Mouse (Mus musculus): ENCODE results near the gene Grin2b. TPM values are rescaled to one million over a fixed set of nuclear protein-coding genes. Genes with fewer than 3 reads are reported as not detected.

Grin2b gene
- polyA plus RNA-seq, 1 experiment from 2014 or later, result 0.45 TPM

GRCm38 (mm10) chr6:135899225-135899624, 274.1 kb downstream of the Grin2b start:
- DNase-seq (no peak), ATAC-seq (no peak)
- Histone ChIP-seq H3K9me3 (ENCODE audit: low read length) (no peaks in the 10 kb centered on the region), H3K27me3 (ENCODE audit: insufficient read depth, low read length) (no peaks in the 10 kb centered on the region), H3K27ac (ENCODE audit: low read depth) (no peak overlapping the region), H3K4me3 (ENCODE audit: low read depth, low read length) (no peak overlapping the region), H3K9ac (replicated peaks) (no peak overlapping the region), H3K4me1 (ENCODE audit: insufficient read depth) (no peaks in the 10 kb centered on the region), H3K4me2 (ENCODE audit: low read depth, low read length) (no peak overlapping the region), H3K36me3 (replicated peaks; ENCODE audit: insufficient read depth, low read length) (no peaks in the 10 kb centered on the region)
- no peak for TF ChIP-seq CTCF (IDR thresholded peaks at IDR 0.05; ENCODE audit: low read depth)
- TF ChIP-seq EP300 (IDR thresholded peaks at IDR 0.05; ENCODE audit: low read depth), result no peak
- 49% methylated on average over 10 of the region's 10 CpGs for WGBS (ENCODE audit: insufficient replicate concordance)

GRCm38 (mm10) chr6:135894793-135895228, 278.5 kb downstream of the Grin2b start:
- no peaks in the 10 kb centered on the region for H3K9me3 ChIP-seq (ENCODE audit: low read length)
- WGBS (ENCODE audit: insufficient replicate concordance), result 50% methylated on average over 1 of the region's 1 CpGs
- no peak overlapping the region for H3K27ac ChIP-seq (ENCODE audit: low read depth)
- TF ChIP-seq EP300 (IDR thresholded peaks at IDR 0.05; ENCODE audit: low read depth) (no peak), CTCF (IDR thresholded peaks at IDR 0.05; ENCODE audit: low read depth) (no peak)
- no peak overlapping the region for H3K4me3 ChIP-seq (ENCODE audit: low read depth, low read length)
- H3K4me1 ChIP-seq (ENCODE audit: insufficient read depth), result no peaks in the 10 kb centered on the region
- no peak overlapping the region for H3K9ac ChIP-seq (replicated peaks)
- H3K27me3 ChIP-seq (ENCODE audit: insufficient read depth, low read length), result no peaks in the 10 kb centered on the region
- ATAC-seq (no peak), DNase-seq (no peak)
- no peaks in the 10 kb centered on the region for H3K36me3 ChIP-seq (replicated peaks; ENCODE audit: insufficient read depth, low read length)
- no peak overlapping the region for H3K4me2 ChIP-seq (ENCODE audit: low read depth, low read length)

GRCm38 (mm10) chr6:135882611-135883010, 290.7 kb downstream of the Grin2b start:
- Histone ChIP-seq H3K27ac (ENCODE audit: low read depth) (no peak overlapping the region), H3K9me3 (ENCODE audit: low read length) (no peaks in the 10 kb centered on the region), H3K9ac (replicated peaks) (no peak overlapping the region), H3K4me1 (ENCODE audit: insufficient read depth) (no peaks in the 10 kb centered on the region), H3K4me3 (ENCODE audit: low read depth, low read length) (no peak overlapping the region), H3K27me3 (ENCODE audit: insufficient read depth, low read length) (no peaks in the 10 kb centered on the region), H3K4me2 (ENCODE audit: low read depth, low read length) (no peak overlapping the region), H3K36me3 (replicated peaks; ENCODE audit: insufficient read depth, low read length) (no peaks in the 10 kb centered on the region)
- no peak for ATAC-seq
- TF ChIP-seq EP300 (IDR thresholded peaks at IDR 0.05; ENCODE audit: low read depth) (no peak), CTCF (IDR thresholded peaks at IDR 0.05; ENCODE audit: low read depth) (no peak)
- WGBS (ENCODE audit: insufficient replicate concordance), result 63% methylated on average over 5 of the region's 5 CpGs
- DNase-seq, result no peak

- H3K4me1 ChIP-seq (ENCODE audit: insufficient read depth), result no peaks in the 10 kb centered on the region
- WGBS (ENCODE audit: insufficient replicate concordance), result 56% methylated on average over 8 of the region's 8 CpGs
- no peak overlapping the region for H3K27ac ChIP-seq (ENCODE audit: low read depth)
- no peaks in the 10 kb centered on the region for H3K27me3 ChIP-seq (ENCODE audit: insufficient read depth, low read length)
- H3K9ac ChIP-seq (replicated peaks), result no peak overlapping the region
- DNase-seq (no peak), ATAC-seq (no peak)
- H3K4me2 ChIP-seq (ENCODE audit: low read depth, low read length), result no peak overlapping the region
- no peak overlapping the region for H3K4me3 ChIP-seq (ENCODE audit: low read depth, low read length)
- H3K36me3 ChIP-seq (replicated peaks; ENCODE audit: insufficient read depth, low read length), result no peaks in the 10 kb centered on the region
- no peak for TF ChIP-seq EP300 (IDR thresholded peaks at IDR 0.05; ENCODE audit: low read depth)
- TF ChIP-seq CTCF (IDR thresholded peaks at IDR 0.05; ENCODE audit: low read depth), result no peak
- H3K9me3 ChIP-seq (ENCODE audit: low read length), result no peaks in the 10 kb centered on the region
Measured at GRCm38 (mm10) chr6:135876163-135876726, 297.1 kb downstream of the Grin2b start.

GRCm38 (mm10) chr6:135874626-135875025, 298.7 kb downstream of the Grin2b start:
- Histone ChIP-seq H3K4me3 (ENCODE audit: low read depth, low read length) (no peak overlapping the region), H3K27me3 (ENCODE audit: insufficient read depth, low read length) (no peaks in the 10 kb centered on the region), H3K27ac (ENCODE audit: low read depth) (no peak overlapping the region), H3K9me3 (ENCODE audit: low read length) (no peaks in the 10 kb centered on the region), H3K9ac (replicated peaks) (no peak overlapping the region), H3K36me3 (replicated peaks; ENCODE audit: insufficient read depth, low read length) (no peaks in the 10 kb centered on the region), H3K4me1 (ENCODE audit: insufficient read depth) (no peaks in the 10 kb centered on the region), H3K4me2 (ENCODE audit: low read depth, low read length) (no peak overlapping the region)
- DNase-seq (no peak), ATAC-seq (no peak)
- TF ChIP-seq CTCF (IDR thresholded peaks at IDR 0.05; ENCODE audit: low read depth) (peak; percentile 10; the same call in 1 of the 2 replicates), EP300 (IDR thresholded peaks at IDR 0.05; ENCODE audit: low read depth) (no peak)

GRCm38 (mm10) chr6:135865832-135866231, 307.5 kb downstream of the Grin2b start:
- H3K9ac ChIP-seq (replicated peaks), result no peak overlapping the region
- no peak overlapping the region for H3K4me3 ChIP-seq (ENCODE audit: low read depth, low read length)
- DNase-seq (no peak), ATAC-seq (no peak)
- H3K27ac ChIP-seq (ENCODE audit: low read depth), result no peak overlapping the region
- H3K27me3 ChIP-seq (ENCODE audit: insufficient read depth, low read length), result no peaks in the 10 kb centered on the region
- no peaks in the 10 kb centered on the region for H3K4me1 ChIP-seq (ENCODE audit: insufficient read depth)
- H3K36me3 ChIP-seq (replicated peaks; ENCODE audit: insufficient read depth, low read length), result no peaks in the 10 kb centered on the region
- H3K4me2 ChIP-seq (ENCODE audit: low read depth, low read length), result no peak overlapping the region
- 75% methylated on average over 7 of the region's 7 CpGs for WGBS (ENCODE audit: insufficient replicate concordance)
- TF ChIP-seq CTCF (IDR thresholded peaks at IDR 0.05; ENCODE audit: low read depth) (no peak), EP300 (IDR thresholded peaks at IDR 0.05; ENCODE audit: low read depth) (no peak)
- no peaks in the 10 kb centered on the region for H3K9me3 ChIP-seq (ENCODE audit: low read length)

- no peak overlapping the region for H3K9ac ChIP-seq (replicated peaks)
- H3K27me3 ChIP-seq (ENCODE audit: insufficient read depth, low read length), result no peaks in the 10 kb centered on the region
- no peaks in the 10 kb centered on the region for H3K4me1 ChIP-seq (ENCODE audit: insufficient read depth)
- ATAC-seq (no peak), DNase-seq (no peak)
- 81% methylated on average over 5 of the region's 5 CpGs for WGBS (ENCODE audit: insufficient replicate concordance)
- no peak overlapping the region for H3K4me3 ChIP-seq (ENCODE audit: low read depth, low read length)
- no peak for TF ChIP-seq EP300 (IDR thresholded peaks at IDR 0.05; ENCODE audit: low read depth)
- no peak for TF ChIP-seq CTCF (IDR thresholded peaks at IDR 0.05; ENCODE audit: low read depth)
- H3K27ac ChIP-seq (ENCODE audit: low read depth), result no peak overlapping the region
- no peaks in the 10 kb centered on the region for H3K36me3 ChIP-seq (replicated peaks; ENCODE audit: insufficient read depth, low read length)
- H3K4me2 ChIP-seq (ENCODE audit: low read depth, low read length), result no peak overlapping the region
- no peaks in the 10 kb centered on the region for H3K9me3 ChIP-seq (ENCODE audit: low read length)
Measured at GRCm38 (mm10) chr6:135863965-135864364, 309.3 kb downstream of the Grin2b start.

All from liver, postnatal 0 days (tissue).